Mouse (Mus musculus): ENCODE measurements around the gene Tmprss9.

GRCm38 (mm10) chr10:80822528-80822927 lies 49.1 kb upstream of the Tmprss9 start:
- no peak for TF ChIP-seq CTCF (IDR thresholded peaks at IDR 0.05; ENCODE audit: control insufficient read depth, insufficient read depth, insufficient replicate concordance, low read depth, low read length)
- TF ChIP-seq POLR2A (IDR thresholded peaks at IDR 0.05; ENCODE audit: control insufficient read depth, low read depth, low read length) = no peak

Data from testis, adult 2 months (tissue).